Mouse (Mus musculus) kidney, adult 2 months (tissue): ENCODE results near the gene Nfic. TPM values are rescaled to one million over a fixed set of nuclear protein-coding genes. Genes with fewer than 3 reads are reported as not detected.

Experiments
- DNase-seq: peaks from one replicate; pipeline ENCODE4 v3.0.0; 2021
- H3K27ac ChIP-seq: fragments of 200-500 bp; 2 replicates; pipeline ENCODE4 v1.5.1; 2012; ENCODE audit warnings: low read depth, low read length, control low read depth, inconsistent platforms; ENCODE audit not compliant: insufficient read depth
- H3K27me3 ChIP-seq: fragments of 200-500 bp; replicated peaks from 2 replicates; pipeline ENCODE4 v1.6.1; 2012; ENCODE audit warnings: mild to moderate bottlenecking, moderate library complexity, low read length, inconsistent platforms; ENCODE audit not compliant: control insufficient read depth, insufficient read depth
- H3K36me3 ChIP-seq: fragments of 200-500 bp; 2 replicates; pipeline ENCODE4 v1.6.1; 2012; ENCODE audit warnings: mild to moderate bottlenecking, moderate library complexity, low read length, inconsistent platforms; ENCODE audit not compliant: control insufficient read depth, insufficient read depth
- H3K4me1 ChIP-seq: fragments of 200-500 bp; 2 replicates; pipeline ENCODE4 v1.6.1; 2011; ENCODE audit warnings: low read length; ENCODE audit not compliant: control insufficient read depth, insufficient read depth
- H3K4me3 ChIP-seq: fragments of 200-500 bp; 2 replicates; pipeline ENCODE4 v1.5.1; 2011; ENCODE audit warnings: mild to moderate bottlenecking, low read depth, low read length, control low read depth; ENCODE audit not compliant: insufficient read depth
- CTCF ChIP-seq: fragments of 200-500 bp; conservative IDR thresholded peaks from 2 replicates; pipeline ENCODE4 v1.5.1; 2011; ENCODE audit warnings: low read depth, mild to moderate bottlenecking, control low read depth, low read length, moderate library complexity, mixed read lengths; ENCODE audit not compliant: insufficient read depth, insufficient read length
- POLR2A ChIP-seq: fragments of 200-500 bp; IDR thresholded peaks from one replicate; pipeline ENCODE4 v1.6.1; 2011; ENCODE audit warnings: low read depth, low read length, control low read depth
- WGBS: fragments of 180-500 bp; shearing (Covaris S2); methylation state at CpG from one replicate; pipeline ENCODE4 v1.1.7; 2018; 5-methylcytosine and 5-hydroxymethylcytosine counted together
- polyA plus RNA-seq: library from polyadenylated mRNA; depleted of rRNA; stranded (reverse); fragments of >200 nt; gene quantifications from 2 replicates; pipeline ENCODE4 v1.2.3, GENCODE M21; 2012

Nfic gene
- polyA plus RNA-seq, 1 experiment, result 82.5 TPM

DNA sequence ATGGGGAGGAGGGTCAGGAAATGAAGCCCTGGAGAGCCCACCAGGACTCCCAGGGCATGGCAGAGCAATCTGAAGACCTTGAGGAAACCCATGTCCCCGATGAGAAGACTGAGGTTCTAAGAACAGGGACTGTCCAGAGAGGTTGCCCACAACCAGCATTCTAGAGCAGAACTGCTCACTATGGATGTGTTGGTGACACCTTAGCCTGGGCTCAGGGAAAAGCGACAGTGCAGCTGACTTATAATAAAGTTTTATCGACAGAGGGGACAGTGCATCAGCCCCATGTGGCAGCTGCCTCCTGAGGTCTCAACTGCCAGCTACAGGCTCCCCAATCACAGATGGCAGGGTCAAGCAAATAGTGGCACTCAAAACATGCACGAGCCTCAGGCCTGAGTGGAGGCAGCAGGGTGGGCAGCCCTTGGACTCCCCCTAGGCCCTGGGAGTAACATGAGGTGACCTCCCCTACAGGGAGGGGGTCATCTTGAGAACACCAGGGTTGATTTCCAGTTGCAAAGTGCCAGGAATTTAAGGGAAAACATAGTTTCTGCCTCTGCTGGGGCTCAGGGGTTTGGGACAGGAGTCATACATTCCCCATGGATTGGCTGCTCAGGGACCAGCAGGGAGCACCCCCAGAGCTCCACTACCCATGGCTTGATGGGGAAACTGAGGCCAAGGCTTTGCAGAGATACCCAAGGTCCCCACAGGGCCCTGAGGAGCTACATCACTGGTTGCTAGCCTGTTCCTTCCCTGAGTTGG lies 34.2 kb downstream of the Nfic start:
- Histone ChIP-seq H3K4me1 (peaks cover 52% of the 10 kb centered on the region), H3K36me3 (no peaks in the 10 kb centered on the region), H3K4me3 (no peak overlapping the region), H3K27ac (no peak overlapping the region), H3K27me3 (no peaks in the 10 kb centered on the region)
- no peak for TF ChIP-seq POLR2A
- TF ChIP-seq CTCF, result no peak
- DNase-seq, result no peak
- WGBS, result 65% methylated on average over 4 of the region's 4 CpGs

DNA sequence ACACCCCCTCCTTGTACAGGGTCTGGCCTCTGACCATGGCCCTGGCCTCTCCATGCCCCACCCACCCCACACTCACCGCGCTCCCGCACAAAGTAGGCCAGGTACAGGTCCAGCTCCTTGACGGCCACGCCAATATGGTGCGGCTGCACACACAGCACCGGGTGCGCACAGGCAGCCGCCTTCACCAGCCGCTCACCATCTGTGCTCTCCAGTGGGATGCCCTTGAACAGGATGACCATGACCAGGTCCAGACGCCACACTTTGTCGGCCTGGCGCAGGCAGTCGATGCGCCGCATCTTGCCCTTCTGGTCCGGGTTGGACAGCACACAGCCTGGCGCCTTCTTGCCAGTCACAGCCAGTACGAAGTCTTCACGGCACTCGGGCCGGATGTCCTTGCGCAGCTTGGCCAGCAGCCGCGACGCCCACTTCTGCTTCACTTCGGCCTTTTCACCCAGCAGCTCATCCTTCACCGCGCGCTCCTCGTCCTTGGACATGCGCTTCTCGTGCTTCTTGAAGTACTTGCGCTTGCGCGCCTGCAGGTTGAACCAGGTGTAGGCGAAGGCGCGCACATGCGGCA lies 35.2 kb downstream of the Nfic start:
- no peak for DNase-seq
- no peaks in the 10 kb centered on the region for H3K27me3 ChIP-seq
- WGBS, result 87% methylated on average over 40 of the region's 40 CpGs
- no peaks in the 10 kb centered on the region for H3K36me3 ChIP-seq
- peaks cover 56% of the 10 kb centered on the region for H3K4me1 ChIP-seq
- no peak overlapping the region for H3K4me3 ChIP-seq
- H3K27ac ChIP-seq, result no peak overlapping the region
- TF ChIP-seq CTCF (no peak), POLR2A (no peak)

DNA sequence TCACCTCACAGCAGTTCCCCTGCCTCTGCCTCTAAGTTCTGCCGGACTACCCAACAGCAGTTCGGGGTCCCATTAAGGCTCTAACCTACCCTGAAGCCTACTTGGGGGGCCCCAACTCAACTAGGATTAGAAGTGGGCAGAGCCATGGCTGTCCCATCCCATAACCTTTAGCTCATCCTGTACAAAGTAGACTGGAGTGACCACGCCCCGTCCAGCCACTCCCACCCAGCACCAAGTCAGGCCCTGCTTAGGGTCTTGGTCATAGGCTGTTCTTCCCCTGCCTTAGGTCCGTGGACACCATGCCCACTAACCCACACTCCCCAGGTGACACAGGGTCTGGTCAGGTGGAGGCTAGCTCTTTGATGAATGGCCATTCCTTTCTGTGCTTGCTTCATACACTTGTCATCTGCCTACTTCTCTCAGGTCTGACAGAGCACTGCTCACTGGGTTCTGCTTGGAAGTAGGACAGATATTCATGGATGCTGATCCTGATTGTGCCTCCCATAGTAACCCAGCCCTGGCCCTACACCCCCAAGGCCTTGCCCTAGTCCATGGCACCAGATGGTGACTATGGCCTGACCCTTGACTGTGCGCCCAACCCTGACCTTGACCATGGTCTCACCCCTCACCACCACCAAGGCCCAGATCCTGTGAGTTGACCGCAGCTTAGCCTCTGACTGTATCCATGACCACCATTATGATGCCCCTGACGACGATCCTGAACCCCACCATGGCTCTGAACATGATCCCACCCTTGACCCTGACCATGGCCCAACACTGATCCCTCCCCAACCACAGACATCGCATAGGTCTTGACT lies 36.1 kb downstream of the Nfic start:
- TF ChIP-seq POLR2A (no peak), CTCF (no peak)
- DNase-seq, result no peak
- H3K36me3 ChIP-seq, result no peaks in the 10 kb centered on the region
- peaks cover 59% of the 10 kb centered on the region for H3K4me1 ChIP-seq
- no peak overlapping the region for H3K4me3 ChIP-seq
- H3K27ac ChIP-seq, result peak overlapping the region; percentile 34
- 90% methylated on average over 10 of the region's 10 CpGs for WGBS
- H3K27me3 ChIP-seq, result no peaks in the 10 kb centered on the region

DNA sequence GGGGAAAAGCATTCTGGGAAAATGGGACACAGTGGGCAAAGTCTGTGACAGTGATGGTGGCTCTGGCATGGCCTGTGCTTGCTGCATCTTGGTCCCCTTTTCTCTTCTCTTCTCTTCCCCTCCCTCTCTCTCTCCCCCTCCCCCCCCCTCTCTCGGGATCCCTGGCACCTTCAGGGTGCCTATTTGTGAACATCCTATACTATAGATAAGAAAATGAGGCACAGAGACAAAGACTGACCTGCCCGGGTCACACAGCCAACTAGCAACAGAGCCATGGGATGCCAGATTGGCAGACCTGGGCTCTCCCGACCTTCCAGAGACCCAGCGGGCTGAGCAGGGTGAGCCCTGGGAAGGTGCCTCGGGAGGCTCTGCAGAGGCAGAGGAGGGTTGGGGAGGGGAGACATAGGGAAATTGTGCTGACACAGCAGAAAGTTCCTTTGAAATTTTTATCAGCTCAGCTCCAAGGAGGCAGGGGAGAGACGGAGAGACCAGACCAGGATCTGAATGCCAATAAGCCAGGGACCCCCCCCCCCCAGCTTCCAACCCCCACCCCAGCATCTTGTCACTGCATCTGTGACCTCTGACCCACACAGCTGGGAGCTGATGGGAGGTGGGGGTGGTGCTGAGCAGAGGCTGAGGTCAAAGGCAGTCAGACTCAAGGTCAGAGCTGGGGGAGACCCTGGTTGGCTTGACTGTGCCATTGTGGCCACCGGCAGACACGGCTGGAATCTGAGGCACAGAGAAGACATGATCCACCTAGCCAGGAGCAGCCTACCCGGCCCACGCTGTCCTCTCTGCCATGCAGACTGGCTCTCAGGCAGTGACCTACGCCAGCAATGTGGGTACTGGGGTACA lies 37.0 kb downstream of the Nfic start:
- H3K4me3 ChIP-seq, result no peak overlapping the region
- WGBS, result 43% methylated on average over 11 of the region's 11 CpGs
- DNase-seq, result no peak
- H3K27me3 ChIP-seq, result no peaks in the 10 kb centered on the region
- no peaks in the 10 kb centered on the region for H3K36me3 ChIP-seq
- TF ChIP-seq CTCF, result no peak
- TF ChIP-seq POLR2A, result no peak
- peak overlapping the region; percentile 87 for H3K27ac ChIP-seq
- peaks cover 58% of the 10 kb centered on the region for H3K4me1 ChIP-seq

DNA sequence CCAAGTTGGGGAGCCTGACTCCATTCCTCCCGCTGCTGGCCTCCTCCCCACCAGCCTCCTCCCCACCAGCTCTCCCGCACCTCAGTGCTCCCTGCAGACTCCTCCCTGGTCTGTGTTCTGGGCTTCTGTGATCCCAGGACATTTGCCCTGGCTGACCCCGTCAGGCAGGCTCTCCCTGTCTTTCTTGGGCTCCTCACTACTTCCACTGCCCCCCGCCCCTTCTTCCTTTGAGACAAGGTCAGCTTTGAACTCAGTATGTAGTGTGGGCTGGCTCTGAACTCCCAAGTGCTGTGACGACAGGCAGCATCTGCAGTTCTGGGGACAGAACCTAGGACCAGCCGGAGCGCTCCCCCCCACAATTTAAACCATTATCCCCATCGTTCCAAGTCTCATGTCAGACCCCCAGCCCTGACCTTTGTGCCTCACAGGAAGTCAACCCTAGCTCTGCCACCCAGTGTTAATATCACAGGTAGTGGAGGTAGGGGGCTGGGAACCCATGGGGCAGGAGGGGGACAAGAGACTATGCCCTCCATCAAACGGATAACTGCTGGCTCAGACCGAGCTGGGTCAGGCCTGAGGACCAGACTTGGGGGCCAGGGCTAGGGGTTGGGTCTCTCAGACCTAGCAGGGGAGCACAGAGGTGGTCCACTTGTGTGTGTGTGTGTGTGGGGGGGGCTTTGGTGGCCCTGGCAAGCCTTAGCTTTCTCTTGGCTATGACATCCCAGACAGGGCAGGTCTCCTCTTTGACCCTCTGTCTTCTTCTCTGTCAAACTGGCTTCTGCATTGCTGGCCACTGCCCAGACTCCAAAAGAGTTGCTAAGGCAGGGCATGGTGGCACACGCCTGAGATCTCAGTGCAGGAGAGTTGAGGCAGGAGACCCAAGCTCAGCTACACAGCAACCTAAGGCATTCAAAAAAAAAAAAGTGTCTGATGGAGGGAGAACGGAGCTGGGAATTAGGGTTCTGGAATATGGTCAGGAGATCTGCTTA lies 37.9 kb downstream of the Nfic start:
- 38% methylated on average over 12 of the region's 12 CpGs for WGBS
- Histone ChIP-seq H3K4me1 (peaks cover 66% of the 10 kb centered on the region), H3K27ac (peak overlapping the region; percentile 87), H3K36me3 (no peaks in the 10 kb centered on the region), H3K4me3 (no peak overlapping the region), H3K27me3 (no peaks in the 10 kb centered on the region)
- TF ChIP-seq POLR2A, result no peak
- no peak for TF ChIP-seq CTCF
- DNase-seq, result no peak
